Mouse (Mus musculus): Measurements from ENCODE around the gene Kcnj9.

GRCm38 (mm10) chr1:172302311-172302710, 26.8 kb downstream of the Kcnj9 start:
- TF ChIP-seq CTCF (IDR thresholded peaks at IDR 0.05; ENCODE audit: extremely low read depth, insufficient read depth, low read length) (no peak), POLR2A (IDR thresholded peaks at IDR 0.05; ENCODE audit: extremely low read depth, insufficient read depth, low read length) (no peak)

All from cortical plate, adult 2 months (tissue).